Mouse (Mus musculus): ENCODE measurements at regions not wholly inside any gene's neighbourhood (a gene's known extent, or its start where the extent isn't known, plus 50 kb on each side); places are given as distances from the start of the nearest gene placed in this dataset.

DNA sequence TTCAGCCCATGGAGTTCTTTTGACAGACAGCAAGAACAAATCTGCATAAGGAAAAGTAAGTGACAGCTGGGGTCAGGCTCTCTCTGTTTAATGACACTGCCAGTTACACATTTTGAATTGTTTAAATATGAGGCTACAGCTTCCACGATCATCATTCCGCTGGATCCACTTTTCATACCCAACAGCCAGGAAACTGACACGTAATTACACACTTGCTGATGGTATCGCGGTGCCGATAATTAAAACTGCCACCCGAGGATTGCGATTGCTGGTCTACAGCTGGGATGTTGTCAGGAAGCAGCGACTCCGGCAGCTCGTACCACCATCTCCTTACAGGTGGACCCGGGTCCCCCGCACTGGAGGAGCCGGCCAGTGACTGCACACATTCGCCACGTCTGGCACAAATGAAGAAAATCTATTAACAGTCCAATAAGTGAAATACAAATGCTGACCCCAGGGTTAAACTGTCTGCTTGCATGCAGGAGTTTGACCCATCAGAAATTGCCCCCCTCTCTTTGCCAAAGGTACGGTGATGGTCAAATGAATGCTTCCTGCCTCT, 217.3 kb upstream of the Mgmt start:
- intact Hi-C loops (cut with DNase I) = no loop called here
- DNase-seq = no peak

DNA sequence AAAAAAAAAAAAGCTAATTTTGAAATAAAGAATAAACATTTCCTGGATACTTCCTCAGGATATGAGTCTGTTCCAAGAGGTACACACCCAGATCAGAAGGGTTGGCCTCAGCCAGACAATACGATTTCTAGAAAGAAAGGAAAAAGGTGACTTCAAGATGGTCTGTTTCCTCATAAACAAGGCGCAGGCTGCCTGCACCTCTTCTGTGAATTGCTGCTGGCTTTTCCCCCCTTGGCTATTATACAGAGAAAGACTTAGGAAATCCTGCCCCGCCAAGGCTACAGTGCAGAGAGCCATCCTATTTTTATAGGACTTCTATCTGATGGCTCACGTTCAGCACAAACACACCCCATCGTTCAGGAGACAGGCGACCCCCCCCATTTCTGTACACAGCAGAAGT, 204.8 kb upstream of the Mgmt start:
- peak; percentile 9 to 32 for DNase-seq
- intact Hi-C loops (cut with DNase I) = loop anchor here (5.0 kb wide), 2 partner anchors 153 to 207 kb away; no protein-coding TSS in a partner anchor

DNA sequence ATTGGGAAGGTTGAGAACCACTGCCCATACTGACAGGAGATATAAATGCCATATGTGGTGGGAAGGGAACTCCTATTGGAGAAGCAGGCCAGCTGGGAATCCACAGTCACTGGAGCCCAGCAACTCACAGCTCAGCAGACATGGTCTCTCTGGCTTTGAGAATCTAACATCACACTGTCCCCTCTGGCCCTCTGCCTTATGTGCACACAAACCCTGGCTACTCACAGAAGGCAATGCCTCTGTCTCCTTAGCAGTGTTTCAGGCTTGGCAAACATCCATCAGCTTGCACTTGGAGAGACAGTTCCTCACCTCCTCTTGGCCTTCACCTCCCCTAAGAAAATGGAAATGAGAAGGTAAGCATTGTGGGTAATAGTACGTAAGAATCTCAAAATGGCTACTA, 188.2 kb upstream of the Mgmt start:
- intact Hi-C loops (cut with DNase I) = no loop called here
- no peak for DNase-seq

DNA sequence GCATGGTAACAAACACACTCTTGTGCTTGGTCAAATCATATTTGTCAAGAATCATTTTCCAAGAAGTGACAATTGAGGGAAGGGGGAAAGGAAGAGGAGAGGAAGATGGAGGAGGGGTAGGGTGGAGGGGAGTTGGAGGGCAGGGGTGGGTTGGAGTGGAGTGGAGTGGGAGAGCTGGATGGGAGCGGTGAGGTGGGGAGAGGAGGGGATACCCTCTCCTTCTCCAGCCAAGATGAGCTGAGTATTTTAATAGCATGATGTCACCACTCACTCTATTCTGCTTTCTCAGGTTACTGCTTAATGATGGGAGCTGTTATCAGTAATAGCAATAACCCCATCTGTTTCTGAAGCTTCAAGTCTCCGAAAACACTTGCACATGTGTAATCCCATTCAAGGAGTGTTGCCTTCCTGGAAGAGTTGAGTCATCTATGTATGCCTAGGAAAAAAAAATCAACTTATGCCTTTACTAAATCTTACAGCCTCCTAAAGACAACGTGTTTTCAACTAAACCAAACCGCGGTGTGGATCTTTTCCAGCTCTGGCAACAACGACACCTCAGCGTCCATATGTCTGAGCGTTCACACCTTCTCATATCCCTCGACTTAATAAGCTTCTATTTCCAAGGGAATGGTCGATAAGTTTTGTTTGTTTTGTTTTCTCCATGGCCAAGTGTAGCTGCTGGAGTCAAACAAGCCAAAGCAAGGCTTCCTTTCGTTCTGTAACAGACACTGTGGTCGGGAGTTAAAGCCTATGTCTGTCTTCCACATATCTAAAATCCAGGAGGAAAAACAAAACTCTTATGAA, 187.0 kb upstream of the Mgmt start:
- intact Hi-C loops (cut with DNase I) = no loop called here
- no peak for DNase-seq

DNA sequence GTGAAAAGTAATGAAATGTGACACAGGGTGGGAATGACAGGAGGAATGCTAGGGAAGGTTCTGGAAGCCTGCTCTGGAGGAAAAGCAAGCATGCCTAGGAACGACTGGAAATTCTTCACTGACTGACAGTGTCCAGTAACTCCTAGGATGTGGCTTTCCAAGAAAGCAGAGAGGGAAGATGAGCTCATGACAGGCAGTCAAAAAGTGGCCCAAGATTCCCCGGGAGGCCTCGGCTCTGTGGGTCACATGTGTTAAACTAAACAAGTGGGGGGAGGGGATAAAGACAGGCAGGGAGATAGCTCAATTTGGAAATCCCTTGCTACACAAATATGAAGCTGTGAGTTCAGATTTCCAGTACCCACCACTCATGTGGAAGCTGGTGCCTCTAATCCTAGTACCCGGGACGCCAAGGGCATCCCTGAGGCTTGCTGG, 186.4 kb upstream of the Mgmt start:
- intact Hi-C loops (cut with DNase I) = no loop called here
- DNase-seq = no peak

DNA sequence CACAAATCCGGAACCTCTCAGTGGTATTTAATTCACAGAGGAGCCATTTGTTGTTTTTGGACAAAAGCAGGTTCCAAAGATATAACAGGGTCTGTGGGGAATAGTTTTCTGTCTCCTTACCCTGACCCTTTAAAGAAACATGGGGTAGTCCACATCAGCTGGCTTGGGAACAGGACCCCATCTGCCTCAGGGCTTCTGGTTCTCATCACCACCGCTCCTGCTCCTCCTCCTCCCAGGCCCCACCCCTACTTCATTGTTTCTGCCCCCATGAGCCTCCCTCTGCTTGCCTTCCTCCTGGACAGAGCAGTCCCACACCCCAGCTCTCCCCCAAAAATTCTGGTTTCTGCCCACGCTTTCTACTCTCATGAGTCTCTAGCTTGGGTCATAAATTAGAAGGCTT, 183.8 kb upstream of the Mgmt start:
- DNase-seq = peak; percentile 17 to 22
- intact Hi-C loops (cut with DNase I) = loop anchor here (5.0 kb wide), 1 partner anchor 98 kb away; no protein-coding TSS in a partner anchor

DNA sequence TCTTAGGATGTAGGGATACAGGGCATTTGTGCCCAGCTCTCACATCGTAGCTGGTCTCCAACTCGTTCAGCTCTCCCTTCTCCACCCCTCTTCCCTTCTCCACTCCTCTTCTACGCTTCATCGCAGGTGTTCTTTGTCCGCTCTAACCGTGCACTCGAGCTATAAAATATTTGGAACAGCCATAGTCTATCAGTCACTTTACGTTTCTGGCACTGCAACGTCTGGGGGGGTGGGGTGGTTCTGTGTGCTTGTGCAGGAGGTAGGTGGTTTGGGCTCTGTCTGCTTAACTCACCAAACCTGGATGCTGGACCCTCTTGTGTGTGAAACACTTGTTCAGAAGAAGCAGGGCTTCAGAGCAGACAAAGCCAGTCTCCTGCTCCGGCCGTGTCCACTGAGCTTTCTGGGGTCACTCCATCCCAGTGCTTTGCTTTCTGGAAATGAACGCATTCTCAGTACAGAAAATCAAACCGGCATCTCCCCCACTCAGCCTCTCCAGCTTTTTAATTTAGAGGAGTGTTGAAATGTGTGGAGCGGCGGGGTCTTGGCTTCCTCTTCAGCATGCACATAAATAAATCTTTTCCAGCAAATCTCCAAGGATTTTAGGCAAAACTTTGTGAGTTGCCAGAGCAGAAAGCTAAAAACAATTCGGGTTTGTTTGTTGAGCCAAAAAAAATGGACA, 181.3 kb upstream of the Mgmt start:
- intact Hi-C loops (cut with DNase I) = loop anchor here (5.0 kb wide), 1 partner anchor 101 kb away; no protein-coding TSS in a partner anchor
- peak; percentile 13 to 29 for DNase-seq

DNA sequence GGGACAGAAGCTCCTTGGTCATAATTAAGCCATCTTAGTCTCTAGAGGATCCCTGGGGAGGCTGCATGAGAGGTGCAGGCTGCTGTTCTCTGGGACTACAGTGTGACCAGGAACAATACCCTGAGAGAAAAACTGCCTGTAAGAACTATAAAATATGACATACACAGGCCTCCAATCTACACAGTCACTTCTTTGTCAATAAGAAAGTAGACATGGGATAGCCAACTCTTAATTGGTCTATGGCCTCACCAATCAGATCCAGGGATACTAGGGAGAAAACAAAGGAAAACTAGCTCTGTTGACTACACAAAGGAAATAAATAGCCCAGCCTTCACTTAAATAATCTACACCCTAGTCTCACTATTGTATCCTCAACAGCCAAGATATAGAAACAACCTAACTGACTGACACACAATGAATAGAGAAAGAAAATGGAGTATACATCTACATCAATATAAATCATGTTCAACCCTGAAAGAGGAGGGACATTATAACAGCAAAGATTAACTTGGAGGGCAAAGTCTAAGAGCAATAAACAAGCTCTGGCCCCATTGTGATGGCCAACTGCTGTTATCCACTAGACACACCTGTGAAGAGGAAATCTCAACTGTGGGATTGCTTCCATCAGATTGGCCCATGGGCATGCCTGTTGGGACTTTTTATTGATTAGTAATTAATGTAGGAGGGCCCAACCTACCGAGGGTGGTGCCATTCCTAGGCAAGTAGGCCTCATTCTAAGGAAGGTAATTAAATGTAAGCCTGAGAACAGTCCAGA, 166.6 kb upstream of the Mgmt start:
- intact Hi-C loops (cut with DNase I) = no loop called here
- DNase-seq = no peak

DNA sequence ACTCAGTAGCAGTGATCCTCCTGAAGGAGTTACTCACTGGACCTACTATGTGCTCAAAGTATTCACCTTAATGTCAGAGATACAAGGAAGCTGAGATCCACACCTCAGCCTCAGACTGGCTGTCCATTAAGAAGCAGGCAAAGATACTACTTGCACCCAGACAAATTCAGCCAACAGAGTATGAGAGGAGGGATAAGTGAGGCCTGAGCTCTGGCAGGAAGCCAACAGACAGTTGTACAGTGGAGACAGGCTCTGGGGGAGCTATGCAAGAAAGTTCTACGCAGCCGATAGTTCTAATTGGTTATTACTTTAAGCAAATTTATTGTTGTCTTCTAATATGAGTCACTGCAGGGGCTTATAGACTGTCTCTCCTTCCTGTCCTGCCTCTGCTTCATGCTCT, 152.2 kb upstream of the Mgmt start:
- intact Hi-C loops (cut with DNase I) = no loop called here
- no peak for DNase-seq

DNA sequence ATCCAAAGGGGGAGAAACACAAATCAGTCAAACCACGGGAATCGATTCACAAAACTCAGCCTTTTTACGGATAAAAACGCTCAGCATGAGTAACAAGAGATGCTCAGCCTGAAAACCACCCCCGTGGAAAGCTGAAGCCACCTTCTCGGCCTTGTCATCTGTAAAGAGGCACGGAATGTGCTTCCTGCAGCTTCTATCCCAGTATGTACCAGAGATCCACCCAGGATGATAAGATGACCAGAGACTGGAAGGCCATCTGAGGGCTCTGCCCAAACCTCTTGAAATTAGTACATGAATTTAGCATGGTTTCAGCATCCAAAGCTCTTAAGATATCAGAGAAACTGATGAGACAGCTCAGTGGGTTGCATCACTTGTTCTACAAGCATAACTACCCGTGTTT, 149.0 kb upstream of the Mgmt start:
- DNase-seq = no peak
- intact Hi-C loops (cut with DNase I) = no loop called here

DNA sequence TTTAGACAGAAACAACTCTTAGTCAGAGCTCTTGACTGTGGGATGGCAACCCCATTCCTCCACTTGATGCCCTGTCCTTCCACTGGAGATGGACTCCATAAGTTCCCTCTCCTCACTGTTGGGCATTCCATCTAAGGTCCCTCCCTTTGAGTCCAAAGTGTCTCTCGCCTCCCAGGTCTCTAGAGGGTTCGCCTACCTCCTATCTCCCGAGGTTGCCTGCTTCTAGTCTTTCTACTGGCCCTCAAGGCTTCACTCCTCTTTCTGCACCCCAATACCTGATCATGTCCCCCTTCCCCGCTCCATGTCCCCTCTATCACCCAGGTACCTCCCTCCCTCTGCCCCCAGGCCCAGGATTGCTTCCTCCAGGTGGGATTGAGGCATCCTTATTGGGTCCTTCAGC, 142.9 kb upstream of the Mgmt start:
- no peak for DNase-seq
- intact Hi-C loops (cut with DNase I) = no loop called here

DNA sequence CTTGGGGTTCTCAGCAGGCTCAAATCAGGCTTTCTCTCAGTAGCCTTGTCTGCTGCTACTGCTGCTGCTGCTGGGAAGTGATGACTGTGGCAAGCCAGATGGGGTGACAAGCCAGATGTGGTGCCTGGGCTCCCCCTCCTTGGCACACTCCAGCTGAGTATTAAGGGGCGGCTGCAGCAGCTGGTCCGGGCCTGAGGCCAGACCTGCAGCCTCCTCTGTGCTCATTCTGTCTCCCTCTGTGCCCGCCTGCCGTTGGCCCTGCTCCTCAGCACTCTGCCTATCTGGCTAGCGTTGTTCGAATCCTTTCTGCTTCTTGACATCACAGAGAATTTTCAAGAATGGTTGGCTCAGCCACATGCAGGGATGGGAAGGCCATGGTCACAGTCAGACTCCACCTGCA, 139.6 kb upstream of the Mgmt start:
- intact Hi-C loops (cut with DNase I) = no loop called here
- no peak for DNase-seq

DNA sequence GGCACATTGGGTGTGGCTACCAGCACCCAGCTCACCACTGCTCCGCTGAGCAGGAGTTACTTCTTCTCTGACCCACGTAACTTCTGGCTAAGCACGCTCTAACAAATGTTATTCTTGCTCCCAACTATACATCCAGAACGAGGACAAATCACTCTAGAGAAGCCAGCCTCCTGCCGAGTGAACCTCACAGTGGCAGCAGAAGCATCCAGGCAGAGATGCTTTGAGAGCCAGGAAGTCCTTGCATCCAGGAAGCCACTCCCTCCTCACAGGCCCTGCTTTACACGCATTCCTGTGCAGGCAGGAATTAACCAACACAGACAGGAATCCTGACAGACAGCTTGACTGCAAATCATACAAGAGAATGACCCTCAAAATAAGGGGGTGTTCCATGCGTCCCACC, 129.4 kb upstream of the Mgmt start:
- intact Hi-C loops (cut with DNase I) = no loop called here
- DNase-seq = no peak

DNA sequence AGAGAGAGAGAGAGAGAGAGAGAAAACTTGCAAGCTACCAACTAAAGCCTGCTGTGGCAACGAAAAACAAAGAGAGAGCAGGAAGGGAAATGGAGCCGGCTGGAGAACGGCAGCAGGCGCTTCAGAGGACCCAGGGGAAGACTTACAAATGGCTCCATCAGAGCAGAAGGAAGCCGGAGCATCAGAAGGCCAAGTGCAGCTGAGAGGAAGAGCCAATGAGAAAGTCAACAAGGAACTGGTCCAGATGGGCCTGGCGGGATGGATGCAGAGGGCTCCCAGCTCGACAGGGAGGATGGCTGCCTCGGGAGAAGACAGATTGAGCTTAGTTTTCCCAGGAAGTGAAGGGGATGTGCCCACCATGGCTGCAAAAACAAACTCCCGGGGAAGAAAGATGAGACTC, 127.2 kb upstream of the Mgmt start:
- DNase-seq = peak in 1 of 2 experiments; percentile 12
- intact Hi-C loops (cut with DNase I) = no loop called here

DNA sequence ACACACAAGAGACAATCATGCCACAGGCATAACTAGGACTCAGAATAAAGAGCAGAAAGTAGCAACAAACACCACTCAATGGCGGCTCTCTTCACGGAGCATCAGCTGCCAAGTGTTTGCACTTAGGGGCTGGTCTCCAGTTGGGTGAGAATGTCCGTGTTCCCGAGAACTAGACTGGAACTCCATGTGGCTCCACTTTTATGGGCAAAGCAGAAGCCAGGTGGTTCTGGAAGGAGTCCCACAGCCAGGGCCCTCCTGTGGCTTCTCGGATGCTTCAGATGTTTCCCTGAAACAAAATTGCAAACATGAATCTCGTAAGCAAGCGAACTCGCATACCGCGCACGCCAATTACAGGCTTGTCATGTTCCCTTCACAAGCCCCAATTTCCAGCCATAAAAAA, 113.7 kb upstream of the Mgmt start:
- no peak for DNase-seq
- intact Hi-C loops (cut with DNase I) = no loop called here

DNA sequence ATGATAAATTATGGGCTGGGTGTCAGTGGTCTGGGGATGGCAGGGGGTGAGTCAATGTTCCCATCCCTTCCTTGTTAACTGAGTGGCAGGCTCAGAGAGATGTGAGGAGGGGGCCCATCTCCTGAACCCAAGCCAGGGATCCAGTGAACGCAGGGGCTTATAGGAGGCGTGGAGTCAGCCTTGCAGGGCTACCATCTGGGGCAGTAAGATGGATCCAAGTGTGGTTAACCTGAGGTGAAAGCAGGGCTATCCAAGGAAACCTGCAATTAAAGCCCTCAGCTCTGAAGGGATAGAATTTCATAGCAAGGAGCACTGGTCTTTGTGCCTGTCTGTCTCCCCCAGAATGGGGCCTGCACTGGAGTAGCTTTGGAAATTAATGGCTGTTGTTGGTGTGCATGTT, 103.3 kb upstream of the Mgmt start:
- intact Hi-C loops (cut with DNase I) = no loop called here
- DNase-seq = no peak

DNA sequence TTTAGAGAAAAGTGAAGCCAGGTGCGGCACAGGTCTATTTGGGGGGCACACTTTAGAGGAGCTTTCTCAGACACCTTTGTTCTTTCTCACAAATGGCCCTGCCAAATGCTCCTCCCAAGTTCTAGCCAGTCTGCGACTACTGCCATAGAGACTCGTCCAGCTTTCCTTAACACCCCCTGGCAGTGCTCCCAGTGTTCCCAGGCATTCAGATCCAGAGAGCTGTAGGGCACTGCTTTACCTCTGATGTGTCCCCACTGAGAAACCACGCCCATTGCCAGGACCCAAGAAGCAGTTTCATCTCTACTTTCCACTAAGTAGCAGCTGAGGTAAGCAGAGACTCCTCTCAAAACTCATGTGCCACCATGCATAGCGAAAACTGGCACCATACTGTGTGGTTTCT, 102.3 kb upstream of the Mgmt start:
- no peak for DNase-seq
- intact Hi-C loops (cut with DNase I) = no loop called here

DNA sequence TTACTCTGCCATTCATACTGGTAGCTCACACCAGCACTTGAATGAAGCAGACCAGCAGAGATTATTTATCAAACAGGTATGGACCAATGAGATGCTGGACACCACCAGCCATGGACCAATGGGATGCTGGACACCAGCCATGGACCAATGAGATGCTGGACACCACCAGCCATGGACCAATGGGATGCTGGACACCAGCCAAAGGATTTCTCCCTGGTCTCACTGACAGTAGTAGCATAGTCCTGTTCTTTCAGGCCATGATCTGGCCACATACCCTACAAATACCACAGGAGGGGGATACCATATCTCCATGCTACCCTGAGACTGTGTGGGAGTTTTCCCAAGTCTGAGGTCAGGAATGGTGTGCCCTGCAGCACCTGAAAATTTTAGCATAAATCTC, 98.0 kb upstream of the Mgmt start:
- intact Hi-C loops (cut with DNase I) = no loop called here

DNA sequence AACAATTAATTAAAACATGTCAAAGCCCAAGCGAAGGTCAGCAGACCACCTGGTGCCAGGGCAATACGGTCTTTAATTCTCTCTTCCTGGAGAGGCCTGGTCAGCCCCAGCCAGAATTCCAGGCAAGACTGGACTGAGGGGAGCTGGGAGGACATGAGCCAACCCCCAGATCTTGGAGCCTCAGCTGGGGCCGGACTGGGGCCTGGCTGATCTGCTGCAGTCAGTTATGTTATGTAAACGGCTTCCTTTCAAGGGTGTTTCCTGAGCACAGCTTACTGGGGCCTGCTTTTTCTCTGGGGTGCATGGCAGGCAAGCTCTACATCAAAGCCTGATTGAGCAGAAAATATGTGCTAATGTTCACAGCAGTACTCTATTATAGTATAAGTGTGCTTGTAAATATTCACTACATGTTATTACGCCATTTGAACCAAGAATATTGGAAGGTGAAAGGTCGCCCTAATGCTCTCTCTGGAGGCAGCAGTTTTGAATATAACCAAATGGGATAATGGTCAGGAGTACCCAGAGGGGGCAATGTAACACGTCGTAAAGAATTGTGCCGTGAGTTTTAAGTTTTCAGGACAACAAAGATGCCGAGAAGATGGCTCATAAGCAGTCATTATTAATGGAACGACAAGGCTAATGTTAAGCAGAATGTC, 96.5 kb upstream of the Mgmt start:
- no peak for DNase-seq
- intact Hi-C loops (cut with DNase I) = no loop called here

More for the DNA sequence above, 98.0 kb upstream of the Mgmt start:
- DNase-seq = no peak

DNA sequence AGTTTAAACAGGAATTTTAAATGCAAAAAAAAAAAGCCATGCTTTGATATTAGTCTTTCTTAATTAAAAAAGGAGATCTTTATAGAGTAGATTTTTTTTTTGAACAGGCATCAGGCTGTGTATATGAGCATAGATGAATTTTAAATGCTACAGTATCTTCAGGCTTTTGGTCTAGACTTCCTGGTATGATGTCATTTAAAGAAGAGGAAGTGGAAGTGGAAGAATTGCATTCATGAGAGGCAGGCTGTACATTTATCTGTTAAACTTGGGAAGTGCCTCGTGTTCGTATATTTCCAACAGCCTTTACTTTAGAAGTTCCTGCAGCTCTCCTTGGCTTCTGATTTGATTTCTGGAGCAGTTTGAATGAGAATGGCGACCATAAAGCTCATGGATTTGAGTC, 95.8 kb upstream of the Mgmt start:
- no peak for DNase-seq
- intact Hi-C loops (cut with DNase I) = no loop called here

DNA sequence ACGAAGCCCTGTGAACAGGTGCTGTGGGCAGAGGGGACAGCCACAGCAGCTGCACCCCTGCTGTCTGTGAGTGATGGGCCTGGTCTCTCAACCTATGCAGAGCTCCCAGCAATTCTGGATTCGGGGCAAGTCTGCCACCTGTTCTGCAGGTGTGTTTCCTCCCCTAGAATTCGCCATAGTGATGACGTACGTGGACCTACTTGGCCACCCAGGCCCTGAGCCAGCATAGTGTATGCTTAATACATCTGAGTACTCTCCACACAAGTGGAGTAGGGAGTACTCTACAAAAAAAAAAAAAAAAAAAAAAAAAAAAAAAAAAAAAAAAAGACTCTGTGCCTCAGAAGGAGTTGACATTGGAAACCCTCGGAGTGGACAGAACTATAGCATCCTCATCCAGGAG, 87.3 kb upstream of the Mgmt start:
- no peak for DNase-seq
- intact Hi-C loops (cut with DNase I) = no loop called here

Measured in heart, postnatal 36 days (tissue).